Mouse (Mus musculus) layer of hippocampus, postnatal 14 days (tissue): Measurements from ENCODE around the gene Dglucy. TPM values are rescaled to one million over a fixed set of nuclear protein-coding genes. Genes with fewer than 3 reads are reported as not detected.
"Not testable (repeated sequence)": the region's sequence is repeated elsewhere in the genome, so short reads cannot be mapped to it uniquely, and the experiment has no call there.

ENCODE experiments used
- DNase-seq, 2 experiments: peaks; one replicate each; pipeline ENCODE4 v3.0.0; 2021 to 2022; ENCODE audit warnings: low spot score in 2 of 2, mixed read lengths in 1 of 2
- total RNA-seq, 2 experiments: library from RNA; stranded (reverse); gene quantifications; 2 replicates each; pipeline ENCODE4 v1.2.3; 2021

The Dglucy gene
- total RNA-seq, 2 experiments from 2014 or later = 5.1 to 6.7 TPM

GRCm38 (mm10) chr12:100778276-100778933 is 452 bp upstream of the Dglucy start:
- no peak for DNase-seq

DNA sequence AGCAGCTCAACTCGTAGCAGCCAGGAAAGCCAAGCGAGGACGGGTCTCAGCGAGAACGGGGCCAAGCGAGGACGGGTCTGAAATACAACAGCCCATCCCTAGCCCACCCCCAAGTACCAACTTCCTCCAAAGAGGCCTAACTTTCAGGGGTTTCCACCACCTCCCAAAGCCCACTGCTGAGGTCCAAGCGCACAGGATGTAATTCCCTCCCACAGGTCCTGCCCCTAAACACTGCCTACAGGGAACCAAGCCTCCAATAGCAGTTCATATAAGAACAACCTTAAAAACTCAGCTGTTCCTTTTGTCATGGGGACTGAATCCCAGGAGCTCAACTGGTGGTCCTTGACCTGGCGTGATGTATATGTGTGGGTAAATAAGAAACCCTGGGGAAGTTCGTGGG is 1.6 kb downstream of the Dglucy start:
- no peak for DNase-seq

- DNase-seq = no peak
These were observed 2.7 kb downstream of the Dglucy start for GRCm38 (mm10) chr12:100781428-100782120.

- no peak for DNase-seq
These were observed 5.3 kb downstream of the Dglucy start for GRCm38 (mm10) chr12:100784152-100784551.

DNA sequence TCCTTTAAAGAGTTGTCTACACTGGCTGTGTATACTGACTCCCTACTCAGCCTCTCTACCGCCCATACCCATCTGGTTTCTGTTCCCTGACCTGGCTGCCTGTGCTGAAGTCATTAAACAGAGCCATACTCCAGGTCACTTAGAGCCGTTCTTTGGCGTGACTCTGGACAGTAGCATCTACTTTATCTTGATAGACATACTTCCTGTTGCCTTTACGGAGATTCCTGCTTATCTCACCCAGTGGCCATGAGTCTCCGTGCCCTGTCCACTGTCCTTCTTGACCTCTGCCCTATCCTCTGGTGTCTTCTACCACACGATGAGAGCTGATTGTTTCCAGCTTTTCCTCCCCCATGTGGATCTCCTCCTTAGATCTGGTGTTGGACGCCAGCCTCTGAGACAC is 6.5 kb downstream of the Dglucy start:
- no peak for DNase-seq

DNA sequence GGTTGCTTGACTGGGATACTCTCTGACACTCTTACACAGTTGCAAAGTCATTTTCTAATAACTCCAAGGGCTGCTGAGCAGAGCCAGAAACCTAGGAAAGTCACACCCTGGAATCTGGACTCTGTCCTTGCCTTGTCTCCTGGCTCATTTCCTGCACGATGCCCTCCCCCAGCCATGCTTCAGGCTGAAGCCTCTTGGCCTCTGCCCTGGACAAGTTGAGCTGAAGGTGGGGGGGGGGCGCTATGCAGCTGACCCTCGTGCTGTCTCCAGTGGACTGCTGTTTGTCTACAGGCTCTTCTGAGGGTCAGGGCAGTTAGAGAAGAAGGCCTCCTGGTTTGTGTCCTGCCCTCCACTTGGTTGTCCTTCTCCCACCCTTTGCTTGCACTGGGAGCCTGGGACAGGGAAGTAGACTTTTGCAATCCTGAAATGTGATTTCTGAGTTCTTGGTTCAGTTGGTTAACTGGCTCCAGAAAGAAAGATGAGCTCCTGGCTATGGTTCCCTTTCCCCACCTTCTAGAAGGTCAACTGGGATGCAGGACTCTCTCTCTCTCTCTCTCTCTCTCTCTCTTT is 11.2 kb downstream of the Dglucy start:
- no peak for DNase-seq

GRCm38 (mm10) chr12:100791425-100791824 is 12.6 kb downstream of the Dglucy start:
- DNase-seq = no peak

- DNase-seq = no peak
These were observed 15.8 kb downstream of the Dglucy start for GRCm38 (mm10) chr12:100794450-100795230.

- no peak for DNase-seq
These were observed 16.7 kb downstream of the Dglucy start for GRCm38 (mm10) chr12:100795390-100796036.

GRCm38 (mm10) chr12:100803391-100803790 is 24.5 kb downstream of the Dglucy start:
- not testable (repeated sequence) for DNase-seq

- DNase-seq = no peak
These were observed 28.4 kb downstream of the Dglucy start for GRCm38 (mm10) chr12:100807280-100807679.

DNA sequence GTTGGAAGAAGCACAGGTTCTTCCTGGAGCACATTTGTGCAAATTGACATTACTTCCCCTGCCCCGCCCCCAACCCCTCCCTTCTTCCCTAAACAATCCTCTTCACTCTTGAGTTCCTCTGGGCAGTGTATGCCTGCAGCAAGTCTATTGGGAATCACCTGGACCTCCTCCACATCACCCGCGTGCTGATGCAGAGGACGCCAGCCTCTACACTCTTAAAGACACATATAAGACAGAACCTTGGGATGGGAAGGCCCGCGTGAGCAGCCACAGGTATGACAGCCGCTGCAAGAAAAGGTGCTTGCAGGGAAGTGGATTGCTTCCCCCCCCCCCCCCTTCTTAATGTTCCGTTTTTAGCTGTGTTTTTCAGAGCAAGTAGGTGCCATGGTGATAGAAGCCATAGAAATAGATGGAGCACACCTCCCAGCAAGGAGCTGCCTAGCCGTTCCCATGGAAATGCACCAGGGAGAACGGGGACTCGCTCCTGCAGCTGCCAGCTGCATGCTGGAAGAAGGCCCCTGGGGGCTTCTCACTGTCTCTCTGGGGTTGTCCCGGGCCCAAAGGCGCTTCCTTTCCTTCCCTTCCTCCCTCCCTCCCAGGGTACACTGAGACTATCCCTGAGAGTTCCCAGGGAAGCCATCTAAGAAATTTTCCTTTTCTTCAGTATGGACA is 29.9 kb downstream of the Dglucy start:
- DNase-seq = peak; percentile 34 to 42

DNA sequence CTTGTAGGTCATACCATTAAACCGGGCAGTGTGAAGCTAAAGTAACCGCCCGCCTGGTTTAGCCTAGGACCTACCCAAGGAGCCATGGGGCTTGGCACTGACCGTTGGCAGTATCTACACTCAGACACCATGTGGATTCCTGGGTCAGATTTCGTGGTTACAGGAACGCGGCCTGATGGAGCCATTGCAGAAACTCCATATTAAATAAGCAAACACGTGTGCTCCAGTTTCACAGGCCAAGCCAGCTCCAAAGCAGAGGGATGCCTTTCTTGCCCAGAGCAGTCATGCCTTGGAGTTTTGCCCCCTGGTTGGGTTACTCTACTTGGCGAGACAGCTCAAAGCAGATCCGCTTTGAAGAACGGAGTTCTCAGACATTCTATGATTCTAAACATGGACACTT is 31.7 kb downstream of the Dglucy start:
- no peak for DNase-seq

GRCm38 (mm10) chr12:100813901-100814300 is 35.0 kb downstream of the Dglucy start:
- peak in 1 of 2 experiments; percentile 52 for DNase-seq

DNA sequence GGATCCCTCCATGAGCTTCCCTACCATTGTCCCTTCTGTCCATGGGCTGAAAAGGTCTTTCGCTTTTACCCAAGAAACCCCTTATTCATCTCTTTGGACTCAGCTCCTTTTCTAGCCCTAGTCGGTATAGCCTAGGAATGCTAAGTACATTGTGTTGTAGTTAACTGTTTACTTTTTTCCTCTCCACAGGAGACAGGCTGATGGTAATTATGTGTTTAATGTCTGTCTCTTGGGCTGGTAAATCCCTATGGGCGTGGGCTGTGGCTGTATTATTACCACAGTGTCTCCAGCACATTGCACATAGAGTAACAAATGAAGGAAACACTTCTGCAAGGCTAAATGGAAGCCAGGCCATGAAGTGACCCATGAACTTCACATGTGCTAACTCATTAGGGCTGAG is 35.8 kb downstream of the Dglucy start:
- no peak for DNase-seq

DNA sequence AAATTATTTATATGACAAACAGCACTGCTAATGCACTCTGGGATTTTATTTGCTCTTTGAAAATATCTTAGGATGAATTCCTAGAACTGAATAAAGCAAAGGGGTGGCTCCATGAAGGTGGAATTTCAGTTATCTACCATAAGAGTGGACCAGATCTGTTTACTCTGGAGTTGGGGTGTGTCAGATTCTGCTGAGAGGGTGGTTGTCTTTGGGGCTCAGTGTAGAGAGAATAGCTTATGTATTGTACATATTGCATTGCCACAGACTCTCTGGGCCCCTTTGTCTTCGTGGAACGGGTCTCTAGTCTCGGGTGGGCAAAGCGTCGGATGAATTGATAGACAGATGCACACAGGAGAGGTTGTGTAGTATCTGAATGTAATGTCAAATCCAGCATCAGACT is 38.0 kb downstream of the Dglucy start:
- no peak for DNase-seq

GRCm38 (mm10) chr12:100819965-100820364 is 41.1 kb downstream of the Dglucy start:
- DNase-seq = no peak

DNA sequence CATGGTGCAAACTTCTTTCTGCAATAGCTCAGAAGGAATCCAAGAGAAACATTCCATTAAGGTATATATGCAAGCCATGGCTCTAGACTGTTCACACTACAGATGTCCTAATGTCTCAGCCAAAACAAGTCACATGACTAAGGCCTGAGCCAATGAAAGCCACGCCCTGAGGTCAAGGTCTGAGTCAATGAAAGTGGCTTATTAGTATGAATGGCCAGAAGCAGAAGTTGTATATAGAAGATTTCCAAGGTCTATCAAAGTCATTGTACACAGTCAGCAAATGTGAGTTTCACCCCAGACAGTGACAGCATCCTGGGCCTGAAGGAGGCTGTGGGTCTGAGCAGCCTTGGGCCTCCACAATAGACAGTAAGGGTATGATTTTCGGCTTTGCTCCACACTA is 52.2 kb downstream of the Dglucy start:
- no peak for DNase-seq

DNA sequence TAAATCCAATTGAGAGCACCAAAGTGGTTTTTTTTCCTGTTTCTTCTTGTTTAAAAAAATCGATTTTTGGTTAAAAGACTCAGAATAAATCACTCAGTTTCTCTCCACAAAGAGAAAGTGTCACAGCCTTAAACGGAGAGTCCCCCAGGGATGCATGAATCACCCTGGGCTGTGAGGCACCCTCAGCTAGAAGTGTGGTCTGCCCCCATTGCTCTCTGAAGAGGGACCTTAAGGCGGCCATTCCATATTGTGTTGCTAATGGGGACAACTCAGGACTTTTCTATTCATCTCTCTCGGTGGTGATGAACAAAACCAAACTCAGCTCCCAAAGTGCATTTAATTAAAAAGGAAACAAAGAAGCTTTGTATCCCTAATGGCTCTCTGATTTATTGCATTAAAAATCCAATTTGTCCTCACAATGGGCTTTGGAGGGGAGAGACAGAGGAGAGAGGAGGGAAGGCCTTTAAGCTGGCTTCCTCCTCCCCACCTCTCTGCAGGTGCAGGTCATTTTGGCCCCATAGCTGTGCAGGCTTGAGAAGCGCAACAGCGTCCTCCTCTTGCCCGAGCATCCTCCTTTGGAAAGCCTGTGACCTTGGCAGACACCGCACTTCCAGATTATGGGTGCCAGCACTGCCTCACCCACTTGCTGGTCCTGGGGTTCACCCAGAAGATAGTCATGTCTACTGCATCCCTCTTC is 52.9 kb downstream of the Dglucy start:
- no peak for DNase-seq

- DNase-seq = no peak
These were observed 58.4 kb downstream of the Dglucy start for GRCm38 (mm10) chr12:100837208-100837607.
